Mouse (Mus musculus): ENCODE data around the gene Vmn1r199.
"Not testable (repeated sequence)": the region's sequence is repeated elsewhere in the genome, so short reads cannot be mapped to it uniquely, and the experiment has no call there.

Vmn1r199 gene

DNA sequence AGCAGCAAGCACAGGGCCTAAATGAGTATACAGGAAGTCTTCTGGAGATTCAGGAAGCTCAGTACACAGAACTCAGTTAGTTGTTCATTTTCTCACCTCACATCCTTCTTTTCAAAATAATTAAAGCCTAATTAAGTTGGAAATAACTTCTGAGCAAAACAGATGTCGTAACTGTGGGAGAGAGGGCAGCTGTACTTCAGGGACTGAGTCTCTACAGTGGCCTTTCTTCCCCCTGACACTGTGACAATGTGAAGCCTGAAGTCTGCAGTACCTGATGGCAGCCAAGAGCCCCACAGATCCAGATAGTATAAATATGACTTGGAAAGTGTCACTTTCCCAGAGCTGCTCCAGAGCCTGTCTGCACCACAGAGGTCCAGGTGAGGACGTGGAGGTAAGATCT is at the start of gene Vmn1r199:
Vmn1r199 (plus strand) TSS at position 301 of the 400 bp plus-strand sequence.
- DNase-seq = no peak

DNA sequence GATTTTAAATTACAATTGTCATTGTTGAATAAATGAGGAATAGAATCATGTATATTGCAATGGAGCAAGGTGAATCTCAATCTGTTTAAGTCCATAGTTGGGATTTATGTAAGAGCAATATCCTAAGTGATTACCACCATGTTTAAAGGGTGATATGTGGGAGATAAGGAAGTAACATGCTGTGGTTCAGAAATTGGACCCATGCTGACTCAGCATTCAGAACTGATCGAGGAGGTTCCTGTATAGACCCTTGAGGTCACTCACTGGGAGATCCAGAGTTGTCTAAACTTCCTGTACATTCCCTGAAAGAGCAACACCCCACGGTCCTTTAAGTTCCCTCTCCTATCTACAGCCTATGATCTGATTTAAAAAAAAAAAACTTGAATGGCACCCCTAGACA is 46.3 kb upstream of the Vmn1r199 start:
- no peak for DNase-seq

DNA sequence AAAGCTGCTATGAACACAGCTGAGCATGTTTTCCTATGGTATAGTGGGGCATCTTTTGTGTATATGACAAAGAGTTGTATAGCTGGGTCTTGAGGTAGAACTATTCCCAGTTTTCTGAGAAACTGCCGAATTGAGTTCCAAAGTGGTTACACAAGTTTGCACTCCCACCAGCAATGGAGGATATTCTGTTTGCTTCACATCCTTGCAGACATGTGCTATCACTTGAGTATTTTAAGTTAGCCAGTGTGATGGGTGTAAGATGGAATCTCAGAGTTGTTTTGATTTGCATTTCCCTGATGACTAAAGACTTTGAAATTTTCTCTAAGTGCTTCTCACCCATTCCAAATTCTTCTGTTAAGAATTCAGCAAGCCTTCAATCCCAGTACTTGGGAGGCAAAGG is 44.1 kb upstream of the Vmn1r199 start:
- no peak for DNase-seq

DNA sequence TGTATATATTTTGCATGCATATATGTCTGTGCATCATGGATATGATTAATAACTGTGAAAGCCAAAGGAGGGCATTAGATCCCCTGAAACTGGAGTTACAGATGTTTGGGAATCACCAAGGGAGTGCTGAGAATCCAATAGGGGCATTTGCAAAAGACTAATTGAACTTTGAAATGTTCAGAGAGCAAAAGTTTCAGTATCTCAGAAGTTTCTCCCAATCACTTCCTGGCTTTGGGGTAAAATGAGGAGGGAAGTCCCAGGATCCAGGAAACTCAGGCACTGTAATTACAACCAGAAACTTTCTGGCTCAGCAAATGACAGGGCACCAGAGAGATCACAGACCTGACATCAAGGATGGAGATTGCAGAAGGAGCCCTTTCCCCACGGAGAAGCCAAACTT is 29.6 kb upstream of the Vmn1r199 start, which contains the start of gene Vmn1r198:
Vmn1r198 (plus strand) TSS at position 301 of the 400 bp plus-strand sequence.
- no peak for DNase-seq

DNA sequence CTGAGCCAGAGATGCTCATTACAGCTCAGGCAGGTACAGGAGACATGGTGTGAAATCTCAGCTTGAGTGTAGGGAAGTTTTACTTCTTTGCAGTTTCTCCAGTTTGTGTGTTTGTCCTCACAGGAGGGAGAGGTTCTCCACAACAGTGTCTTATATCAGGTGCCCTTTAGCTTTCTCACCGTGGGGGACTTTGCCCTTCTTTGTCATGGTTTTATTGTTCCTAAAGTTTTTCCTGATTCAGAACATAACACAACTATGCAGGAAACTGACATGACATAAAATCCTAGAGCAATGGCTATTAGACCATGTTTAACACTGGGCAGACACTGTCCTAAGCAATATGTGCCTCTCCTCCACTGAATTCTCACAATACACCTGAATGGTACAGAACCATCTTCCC is 28.8 kb upstream of the Vmn1r199 start:
- no peak for DNase-seq

DNA sequence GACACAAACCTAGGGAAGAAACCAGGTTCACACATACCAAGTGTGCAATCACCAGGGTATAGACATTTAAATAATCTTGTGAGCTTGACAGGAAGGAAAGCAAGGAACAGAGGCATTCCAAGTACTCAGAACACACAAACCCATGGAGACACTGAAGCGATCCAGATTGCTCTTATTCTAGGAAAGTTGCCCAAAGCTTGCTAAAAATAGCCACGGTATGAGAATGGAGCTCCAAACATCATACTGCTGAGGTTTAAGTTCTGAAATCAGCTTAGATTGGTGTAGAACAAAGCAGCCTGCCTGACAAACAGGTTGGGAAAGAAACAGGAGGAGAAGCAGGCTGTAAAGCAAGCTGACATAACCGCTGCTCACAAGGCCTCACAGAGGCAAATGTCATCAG is 1.5 kb downstream of the Vmn1r199 start:
- not testable (repeated sequence) for DNase-seq

DNA sequence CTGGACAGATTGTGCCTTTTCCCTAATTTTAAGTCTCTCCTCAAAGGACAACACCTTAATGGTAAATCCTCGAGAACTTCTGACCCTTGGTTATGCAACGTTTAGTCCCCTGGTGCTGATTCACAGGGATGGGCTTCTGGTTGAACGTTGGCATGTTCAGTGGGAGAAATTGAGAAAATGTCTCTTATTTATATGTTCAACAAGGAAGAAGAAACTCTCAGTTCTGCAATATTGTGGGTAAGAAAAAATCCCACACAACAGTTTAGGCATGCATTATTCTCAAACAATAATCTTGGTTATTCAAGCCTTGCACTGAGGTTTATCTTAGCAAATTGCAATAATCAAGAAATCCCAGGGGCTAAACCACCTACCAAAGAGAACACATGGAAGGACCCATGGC is 3.8 kb downstream of the Vmn1r199 start:
- no peak for DNase-seq

DNA sequence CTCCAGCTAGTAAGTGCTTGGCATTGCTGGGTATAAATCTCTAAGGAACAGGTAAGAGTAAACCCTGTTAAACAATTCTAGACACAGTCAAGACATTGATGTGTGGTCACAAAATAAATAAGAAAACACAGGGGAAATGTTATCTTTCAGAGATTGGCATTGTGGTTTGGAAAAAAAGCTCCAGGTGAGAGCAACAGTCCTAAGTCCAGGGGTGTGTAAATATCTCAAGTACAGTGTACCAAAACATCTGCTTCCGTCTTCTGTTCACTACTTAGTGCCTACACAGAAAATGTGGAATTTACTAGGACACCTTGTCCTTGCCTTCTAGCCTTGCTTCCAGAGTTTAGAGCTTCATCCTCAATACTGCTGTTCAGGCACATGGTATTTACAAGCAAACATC is 7.4 kb downstream of the Vmn1r199 start:
- no peak for DNase-seq

DNA sequence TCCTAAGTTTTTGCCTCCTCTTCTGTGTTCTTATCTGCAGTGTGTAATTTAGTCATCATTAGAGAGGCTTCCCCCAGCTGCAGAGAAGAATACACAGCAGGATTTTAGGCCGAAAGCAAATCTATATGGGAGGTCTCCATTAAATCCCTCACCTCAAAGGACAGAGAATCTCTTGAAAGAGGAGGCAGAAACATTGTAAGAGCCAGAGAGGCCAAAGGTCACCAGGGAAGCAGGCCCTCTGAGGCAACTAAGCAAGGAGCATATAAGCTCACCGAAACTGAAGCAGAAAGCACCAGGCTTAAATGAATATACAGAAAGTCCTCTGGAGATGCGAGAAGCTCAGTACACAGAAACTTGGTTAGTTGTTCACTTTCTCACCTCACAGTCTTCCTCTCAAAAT is 10.5 kb downstream of the Vmn1r199 start, which contains the start of gene Vmn1r200:
Vmn1r200 (plus strand) TSS at position 301 of the 400 bp plus-strand sequence.
- no peak for DNase-seq

DNA sequence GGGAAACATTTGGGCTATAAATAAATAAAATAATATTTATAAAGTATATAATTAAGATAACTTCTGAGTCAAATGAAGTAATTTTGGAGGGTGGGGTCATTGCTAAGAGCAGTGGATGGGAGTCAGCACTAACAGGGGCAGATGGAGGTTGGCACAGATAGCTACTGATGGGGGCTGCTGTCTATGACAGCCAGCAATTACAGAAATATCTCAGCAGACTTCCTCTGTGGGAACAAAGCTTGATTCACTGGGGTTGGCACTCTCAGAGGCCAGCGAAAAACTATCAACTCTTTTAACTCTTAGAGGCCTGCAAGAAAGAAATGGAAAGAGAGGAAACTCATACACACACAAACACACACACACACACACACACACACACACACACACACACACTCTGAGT is 23.4 kb downstream of the Vmn1r199 start:
- DNase-seq = no peak

All from B cell, adult 2 months (primary cell).